Mouse (Mus musculus) liver, embryonic 11.5 days (tissue): Measurements from ENCODE around the gene Catsperz. TPM values are rescaled to one million over a fixed set of nuclear protein-coding genes. Genes with fewer than 3 reads are reported as not detected.

Experiments
- ATAC-seq: fragments of 200-750 bp; cut with Nextera tagmentation; replicated peaks from 2 replicates; pipeline ENCODE4 v1.8.0; 2017; ENCODE audit warnings: moderate number of reproducible peaks, mild to moderate bottlenecking, moderate TSS enrichment, moderate library complexity; ENCODE audit not compliant: low FRiP score
- DNase-seq: peaks from one replicate; pipeline ENCODE4 v3.0.0-alpha.2; 2017; ENCODE audit warnings: low spot score
- H3K27ac ChIP-seq: fragments of 300-500 bp; sonication (generic); 2 replicates; pipeline ENCODE4 v1.5.1; 2014; ENCODE audit warnings: mild to moderate bottlenecking, low read depth, low read length, control low read depth
- H3K27me3 ChIP-seq: fragments of 300-500 bp; sonication (generic); replicated peaks from 2 replicates; pipeline ENCODE4 v1.6.1; 2014; ENCODE audit warnings: low read length, mixed read lengths; ENCODE audit not compliant: control insufficient read depth, insufficient read depth
- H3K36me3 ChIP-seq: fragments of 300-500 bp; sonication (generic); 2 replicates; pipeline ENCODE4 v1.6.1; 2014; ENCODE audit warnings: mild to moderate bottlenecking, low read length, moderate library complexity, mixed read lengths; ENCODE audit not compliant: control insufficient read depth, insufficient read depth
- H3K4me1 ChIP-seq: fragments of 300-500 bp; sonication (generic); replicated peaks from 2 replicates; pipeline ENCODE4 v1.6.1; 2014; ENCODE audit warnings: low read length, mixed read lengths; ENCODE audit not compliant: control insufficient read depth, insufficient read depth
- H3K4me2 ChIP-seq: fragments of 300-500 bp; sonication (generic); 2 replicates; pipeline ENCODE4 v1.6.1; 2014; ENCODE audit warnings: mild to moderate bottlenecking, control low read depth, moderate library complexity
- H3K4me3 ChIP-seq: fragments of 300-500 bp; sonication (generic); 2 replicates; pipeline ENCODE4 v1.5.1; 2014; ENCODE audit warnings: low read depth, low read length, control low read depth
- H3K9ac ChIP-seq: fragments of 300-500 bp; sonication (generic); 2 replicates; pipeline ENCODE4 v1.6.1; 2014; ENCODE audit warnings: low read depth, low read length, control low read depth
- H3K9me3 ChIP-seq: fragments of 300-500 bp; sonication (generic); 2 replicates; pipeline ENCODE4 v1.6.1; 2016; ENCODE audit warnings: low read length, inconsistent platforms, mixed read lengths; ENCODE audit not compliant: control insufficient read depth
- WGBS: fragments of 180-500 bp; shearing (Covaris S2); extraction: QIAGEN DNeasy Blood & Tissue Kit; methylation state at CpG from one replicate; pipeline ENCODE4 v1.1.7; 2014; 5-methylcytosine and 5-hydroxymethylcytosine counted together
- polyA plus RNA-seq: library from polyadenylated mRNA; unstranded; fragments of >200 nt; fragmentation: Nextera tagmentation; extraction: Ambion mirVana; gene quantifications from 2 replicates; pipeline ENCODE4 v1.2.1, GENCODE M21; 2014

Gene Catsperz
- polyA plus RNA-seq, 1 experiment from 2014 or later = 0.49 TPM

DNA sequence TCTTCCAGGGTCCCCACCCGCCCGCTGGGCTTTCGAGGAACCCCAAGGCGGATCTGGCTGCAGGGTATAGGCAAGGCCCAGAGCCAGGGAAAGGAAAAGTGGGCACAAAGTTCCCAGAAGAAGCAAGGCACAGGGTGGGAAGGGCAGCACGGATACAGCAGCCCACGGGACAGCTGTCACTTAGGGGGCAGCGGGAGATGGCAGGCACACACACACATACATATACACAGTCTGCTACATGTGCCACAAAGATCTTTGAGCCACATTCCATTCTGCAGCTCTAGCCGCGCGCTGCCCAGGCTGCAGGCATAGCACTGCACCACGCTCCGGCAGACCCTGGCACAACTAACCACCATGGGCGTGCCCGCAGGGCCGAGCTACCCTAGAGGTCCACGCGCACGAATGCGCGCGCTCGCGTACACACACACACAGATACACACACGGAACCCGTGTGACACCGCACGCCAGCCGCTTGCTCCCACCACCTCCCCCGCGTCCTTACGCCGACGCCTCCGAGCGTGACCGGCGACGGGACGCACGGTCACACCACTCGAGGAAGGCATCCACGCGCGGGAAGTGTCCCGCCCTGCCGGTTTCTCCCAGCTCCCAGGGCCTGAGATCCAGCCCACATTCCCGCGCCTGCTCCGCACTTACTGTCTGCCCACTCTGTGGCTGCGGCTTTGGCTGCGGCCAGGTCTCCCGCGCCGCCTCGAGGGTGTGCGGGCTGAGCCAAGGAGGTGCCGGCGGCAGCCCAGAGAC is 8.4 kb upstream of the Catsperz start:
- no peak for ATAC-seq

DNA sequence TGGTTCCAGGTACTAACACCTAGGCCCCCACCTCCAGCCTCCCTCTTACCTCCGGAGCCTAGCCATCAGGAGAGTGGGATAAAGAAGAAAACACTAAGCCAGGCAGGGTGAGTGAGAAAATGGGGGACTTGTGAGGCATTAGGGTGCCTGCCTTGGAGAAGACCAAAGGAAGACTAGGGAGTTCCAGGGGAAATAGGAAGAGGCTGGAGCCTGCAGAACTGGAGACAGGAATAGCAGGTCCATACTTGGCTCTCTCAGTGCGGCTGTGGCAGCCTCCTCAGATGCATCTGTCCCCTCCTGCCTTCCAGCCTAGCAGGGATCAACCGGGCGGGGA is 7.9 kb upstream of the Catsperz start:
- no peaks in the 10 kb centered on the region for H3K9me3 ChIP-seq
- WGBS = 24% methylated on average over 4 of the region's 4 CpGs
- ATAC-seq = no peak
- H3K4me3 ChIP-seq = no peak overlapping the region
- no peaks in the 10 kb centered on the region; the same call in 1 of the 2 replicates for H3K4me1 ChIP-seq
- H3K9ac ChIP-seq = no peak overlapping the region
- no peak overlapping the region for H3K27ac ChIP-seq
- H3K36me3 ChIP-seq = no peaks in the 10 kb centered on the region
- DNase-seq = no peak
- peaks cover 78% of the 10 kb centered on the region for H3K27me3 ChIP-seq
- no peak overlapping the region for H3K4me2 ChIP-seq

More for the DNA sequence above, 8.4 kb upstream of the Catsperz start:
- H3K27ac ChIP-seq = no peak overlapping the region
- H3K9me3 ChIP-seq = no peaks in the 10 kb centered on the region
- H3K27me3 ChIP-seq = peaks cover 73% of the 10 kb centered on the region
- H3K36me3 ChIP-seq = no peaks in the 10 kb centered on the region
- H3K4me2 ChIP-seq = peak overlapping the region; percentile 46
- H3K4me1 ChIP-seq = no peaks in the 10 kb centered on the region; the same call in 1 of the 2 replicates
- DNase-seq = no peak
- H3K9ac ChIP-seq = no peak overlapping the region
- WGBS = 8% methylated on average over 58 of the region's 58 CpGs
- peak overlapping the region; percentile 28 for H3K4me3 ChIP-seq

DNA sequence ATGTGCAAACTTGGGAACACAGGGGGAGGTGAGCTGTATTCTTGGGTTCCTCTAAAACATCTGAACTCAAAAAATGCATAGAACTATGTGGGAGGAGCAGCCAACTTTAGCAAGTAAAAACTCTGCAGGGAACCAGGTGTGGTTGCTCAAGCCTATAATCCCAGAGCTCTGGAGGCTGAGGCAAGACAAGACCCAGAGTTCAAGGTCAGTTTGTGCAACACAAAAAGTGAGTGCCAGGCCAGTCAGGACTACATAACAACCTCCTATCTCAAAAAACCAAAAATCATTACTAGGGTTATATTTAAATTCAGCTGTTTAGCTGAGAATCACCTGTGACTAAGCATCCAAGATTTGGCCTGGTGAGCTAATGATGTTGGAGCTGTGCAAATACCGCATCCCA is 6.8 kb upstream of the Catsperz start:
- Histone ChIP-seq H3K27ac (no peak overlapping the region), H3K9ac (no peak overlapping the region), H3K4me3 (no peak overlapping the region), H3K4me1 (peaks cover under 1% of the 10 kb centered on the region; the same call in 1 of the 2 replicates), H3K27me3 (peaks cover 89% of the 10 kb centered on the region), H3K9me3 (no peaks in the 10 kb centered on the region), H3K36me3 (no peaks in the 10 kb centered on the region), H3K4me2 (no peak overlapping the region)
- DNase-seq = no peak
- 54% methylated on average over 1 of the region's 1 CpGs for WGBS
- ATAC-seq = no peak

- H3K27me3 ChIP-seq = peaks cover 96% of the 10 kb centered on the region
- no peak overlapping the region for H3K27ac ChIP-seq
- H3K4me2 ChIP-seq = no peak overlapping the region
- H3K4me3 ChIP-seq = no peak overlapping the region
- WGBS = 0% methylated on average over 1 of the region's 2 CpGs
- no peaks in the 10 kb centered on the region for H3K9me3 ChIP-seq
- ATAC-seq (no peak), DNase-seq (no peak)
- H3K9ac ChIP-seq = no peak overlapping the region
- peaks cover 4% of the 10 kb centered on the region; the same call in 1 of the 2 replicates for H3K4me1 ChIP-seq
- no peaks in the 10 kb centered on the region for H3K36me3 ChIP-seq
Measured at GRCm38 (mm10) chr19:6931002-6931401, 5.8 kb upstream of the Catsperz start.

- Histone ChIP-seq H3K4me2 (no peak overlapping the region), H3K36me3 (no peaks in the 10 kb centered on the region), H3K27me3 (peaks cover 93% of the 10 kb centered on the region), H3K9me3 (no peaks in the 10 kb centered on the region), H3K27ac (no peak overlapping the region), H3K4me1 (peaks cover 16% of the 10 kb centered on the region), H3K9ac (no peak overlapping the region), H3K4me3 (no peak overlapping the region)
- 14% methylated on average over 9 of the region's 9 CpGs for WGBS
- no peak for ATAC-seq
- no peak for DNase-seq
Measured at GRCm38 (mm10) chr19:6928080-6928479, 2.9 kb upstream of the Catsperz start.

DNA sequence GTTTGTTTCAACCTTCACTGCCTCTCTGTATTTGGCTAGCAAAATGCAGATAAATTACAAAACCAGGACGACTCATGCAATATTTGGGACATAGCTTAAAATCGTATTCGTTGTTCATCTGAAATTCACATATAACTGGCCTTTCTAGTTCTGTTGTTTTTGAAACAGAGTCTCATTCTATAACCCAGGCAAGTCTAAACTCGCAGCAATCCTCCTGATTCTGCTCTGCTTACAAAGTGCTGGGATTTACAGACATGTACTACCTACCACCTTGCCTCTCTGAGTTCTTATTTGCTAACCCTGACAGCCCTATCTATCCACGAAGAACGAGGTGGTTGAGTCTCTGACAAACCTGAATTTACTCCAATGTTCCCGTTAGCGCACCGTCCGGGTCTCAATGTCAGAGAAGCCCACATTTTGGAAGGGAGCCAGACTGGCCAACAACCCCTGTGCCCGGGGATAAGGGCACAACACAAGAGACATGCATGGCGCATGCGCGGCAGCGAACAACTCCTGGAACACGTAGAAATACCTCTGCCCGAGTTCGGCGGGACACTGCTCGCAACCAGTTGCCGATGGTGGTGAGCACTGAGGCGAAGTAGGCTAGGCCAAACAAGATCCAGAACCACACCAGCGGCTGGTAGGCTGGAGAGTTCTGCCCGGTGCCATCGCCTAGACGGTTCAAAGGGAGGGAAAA is 1.5 kb upstream of the Catsperz start:
- WGBS = 11% methylated on average over 26 of the region's 26 CpGs
- H3K9ac ChIP-seq = no peak overlapping the region
- peaks cover 25% of the 10 kb centered on the region for H3K4me1 ChIP-seq
- peaks cover 82% of the 10 kb centered on the region for H3K27me3 ChIP-seq
- DNase-seq (peak; percentile 42), ATAC-seq (no peak)
- peak overlapping the region; percentile 29; the same call in 1 of the 2 replicates for H3K4me3 ChIP-seq
- H3K36me3 ChIP-seq = no peaks in the 10 kb centered on the region
- no peaks in the 10 kb centered on the region for H3K9me3 ChIP-seq
- no peak overlapping the region for H3K27ac ChIP-seq
- peak overlapping the region; percentile 56 for H3K4me2 ChIP-seq

DNA sequence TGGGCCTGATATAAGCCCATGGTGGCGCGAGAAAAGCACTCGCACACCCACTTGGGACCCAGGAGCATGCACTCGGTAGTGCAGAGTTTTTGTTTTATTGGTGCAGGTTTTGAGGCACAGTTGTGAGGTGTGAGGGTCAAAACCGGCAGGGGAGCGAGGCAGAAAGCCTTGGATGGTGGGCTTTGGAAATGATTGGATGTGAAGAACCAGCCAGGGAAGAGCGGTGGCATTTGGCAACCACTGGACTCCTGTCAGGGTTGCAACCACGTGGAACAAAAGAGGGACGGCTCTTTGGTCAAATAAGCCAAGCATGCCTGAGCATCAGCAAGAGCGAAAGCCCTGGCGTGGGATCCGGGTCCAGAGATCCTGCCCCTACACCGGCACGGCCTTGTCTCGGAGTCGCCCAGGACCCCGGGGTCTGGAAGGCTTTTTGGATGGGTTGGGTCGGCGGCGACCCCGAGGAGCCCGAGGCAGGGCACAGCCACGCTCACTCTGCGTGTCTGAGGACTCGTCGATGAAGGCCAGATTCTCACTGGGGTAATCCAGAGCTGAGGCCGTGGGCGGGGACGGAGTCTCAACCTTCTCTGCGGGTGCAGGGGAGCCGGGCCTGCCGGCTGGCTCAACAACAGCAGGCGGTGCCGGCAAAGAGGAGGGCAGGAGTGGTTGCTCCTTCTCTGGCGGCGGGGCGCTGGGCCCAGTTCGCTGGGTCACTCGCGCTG is 590 bp upstream of the Catsperz start:
- Histone ChIP-seq H3K4me1 (peaks cover 27% of the 10 kb centered on the region), H3K4me3 (peak overlapping the region; percentile 29)
- WGBS = 15% methylated on average over 39 of the region's 40 CpGs

GRCm38 (mm10) chr19:6924461-6925306 is 496 bp downstream of the Catsperz start:
- H3K36me3 ChIP-seq = no peaks in the 10 kb centered on the region
- ATAC-seq = no peak
- peaks cover 63% of the 10 kb centered on the region for H3K27me3 ChIP-seq
- H3K9me3 ChIP-seq = no peaks in the 10 kb centered on the region
- peak overlapping the region; percentile 53 for H3K4me2 ChIP-seq
- no peak overlapping the region for H3K27ac ChIP-seq
- peak overlapping the region; percentile 10; the same call in 1 of the 2 replicates for H3K9ac ChIP-seq
- H3K4me3 ChIP-seq = peak overlapping the region; percentile 29
- H3K4me1 ChIP-seq = peaks cover 36% of the 10 kb centered on the region
- WGBS = 6% methylated on average over 39 of the region's 39 CpGs
- peak; percentile 76 for DNase-seq

More for the DNA sequence above, 590 bp upstream of the Catsperz start:
- DNase-seq (peak; percentile 39), ATAC-seq (no peak)
- Histone ChIP-seq H3K9ac (no peak overlapping the region), H3K27ac (no peak overlapping the region), H3K27me3 (peaks cover 72% of the 10 kb centered on the region), H3K9me3 (no peaks in the 10 kb centered on the region), H3K4me2 (peak overlapping the region; percentile 53), H3K36me3 (no peaks in the 10 kb centered on the region)
